Mouse (Mus musculus) liver, postnatal 0 days (tissue): ENCODE measurements around the gene Clcn7.

ENCODE experiments used
- CTCF ChIP-seq: sonication (generic); IDR thresholded peaks from 2 replicates; pipeline ENCODE4 v1.5.1; 2016; ENCODE audit warnings: antibody characterized with exemption, low read depth
- EP300 ChIP-seq: IDR thresholded peaks from 2 replicates; pipeline ENCODE4 v1.6.1; 2016; ENCODE audit warnings: antibody characterized with exemption, low read depth, mild to moderate bottlenecking

DNA sequence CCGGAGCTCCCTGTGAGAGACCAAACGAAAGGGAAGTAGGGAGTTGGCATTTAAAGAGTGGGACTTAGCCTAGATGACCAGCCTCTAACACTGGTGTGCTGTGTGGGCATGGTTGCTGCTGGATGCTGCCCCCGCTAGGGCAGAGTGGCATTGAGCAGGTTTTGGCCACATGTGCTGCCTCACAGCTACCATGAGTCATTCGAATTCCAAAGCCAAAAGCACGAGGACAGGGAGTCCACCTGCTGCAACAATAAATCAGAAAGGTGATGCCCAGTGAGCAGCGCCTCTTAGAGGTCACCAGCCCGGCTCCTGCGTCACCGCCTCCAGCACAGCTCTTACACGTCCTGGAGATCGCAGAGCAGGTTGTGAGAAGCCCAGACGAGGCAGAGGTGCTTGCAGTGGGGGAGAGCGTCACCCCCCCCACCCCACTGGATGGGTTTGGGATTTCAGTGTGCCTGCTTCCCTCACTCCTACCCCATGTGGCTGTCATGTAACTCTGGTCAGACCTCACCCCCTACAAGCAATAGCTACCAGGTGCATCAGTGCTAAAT is 48.3 kb upstream of the Clcn7 start:
- TF ChIP-seq CTCF (no peak), EP300 (no peak)
